Mouse (Mus musculus) CH12.LX (cell line): ENCODE results near the gene Egfl8. TPM values are rescaled to one million over a fixed set of nuclear protein-coding genes. Genes with fewer than 3 reads are reported as not detected.

ENCODE experiments used
- DNase-seq: peaks from one replicate; pipeline ENCODE4 v3.0.0-alpha.2; 2013; ENCODE audit errors: extremely low read depth
- H3K27ac ChIP-seq: 2 replicates; pipeline ENCODE4 v1.5.1; 2012; ENCODE audit warnings: low read depth, mild to moderate bottlenecking, control low read depth, moderate library complexity; ENCODE audit not compliant: insufficient read depth
- H3K27me3 ChIP-seq: replicated peaks from 2 replicates; pipeline ENCODE3; 2012; ENCODE audit warnings: inconsistent platforms
- H3K36me3 ChIP-seq, 2 experiments: replicated peaks in 1 of 2; 2 replicates each; pipeline versions ENCODE3 to v1.6.1; 2012; ENCODE audit warnings: inconsistent platforms in 1 of 2, low read length in 1 of 2, mild to moderate bottlenecking in 1 of 2, mixed read lengths in 1 of 2, moderate library complexity in 1 of 2; ENCODE audit not compliant: control insufficient read depth in 1 of 2, insufficient read depth in 1 of 2
- H3K4me1 ChIP-seq, 2 experiments: 2 replicates each; pipeline ENCODE4 v1.6.1; 2012; ENCODE audit warnings: inconsistent platforms in 1 of 2, moderate library complexity in 1 of 2; ENCODE audit not compliant: insufficient read depth in 2 of 2, control insufficient read depth in 1 of 2
- H3K4me2 ChIP-seq: 2 replicates; pipeline ENCODE4 v1.6.1; 2012; ENCODE audit warnings: low read depth, mild to moderate bottlenecking, control low read depth; ENCODE audit not compliant: poor library complexity, insufficient read depth, severe bottlenecking
- H3K4me3 ChIP-seq, 3 experiments: fragments of 150-350 bp in 1 of 3; sonication (generic) in 1 of 3; replicated peaks in 1 of 3; 2 replicates each; pipeline versions ENCODE3 to v1.5.1; 2011 to 2012; ENCODE audit warnings: low read depth in 2 of 3, low read length in 2 of 3, mild to moderate bottlenecking in 2 of 3, moderate library complexity in 2 of 3, control low read depth in 1 of 3, improper control_type of control experiment in 1 of 3, inconsistent platforms in 1 of 3, mixed read lengths in 1 of 3; ENCODE audit not compliant: poor library complexity in 1 of 3
- H3K79me2 ChIP-seq: replicated peaks from 2 replicates; pipeline ENCODE4 v1.6.1; 2012; ENCODE audit warnings: mild to moderate bottlenecking, moderate library complexity; ENCODE audit not compliant: control insufficient read depth, poor library complexity, insufficient read depth, severe bottlenecking; ENCODE audit errors: extremely low read depth
- H3K9ac ChIP-seq: 2 replicates; pipeline ENCODE4 v1.6.1; 2012; ENCODE audit warnings: low read depth, mild to moderate bottlenecking, control low read depth, moderate library complexity; ENCODE audit not compliant: insufficient read depth
- H3K9me3 ChIP-seq: replicated peaks from 2 replicates; pipeline ENCODE3; 2012; ENCODE audit warnings: low read length, inconsistent platforms, mixed read lengths
- CHD1 ChIP-seq: IDR thresholded peaks from 2 replicates; pipeline ENCODE4 v1.6.1; 2012; ENCODE audit warnings: low read depth, low read length, improper control_type of control experiment, inconsistent platforms
- CTCF ChIP-seq, 2 experiments: IDR thresholded peaks in 1 of 2; conservative IDR thresholded peaks in 1 of 2; 2 replicates each; pipeline ENCODE4 v1.5.1; 2011 to 2012; ENCODE audit warnings: low read depth in 2 of 2, low read length in 2 of 2, improper control_type of control experiment in 1 of 2, inconsistent platforms in 1 of 2, mild to moderate bottlenecking in 1 of 2, moderate library complexity in 1 of 2
- E2F4 ChIP-seq: IDR thresholded peaks from 2 replicates; pipeline ENCODE4 v1.6.1; 2011; ENCODE audit warnings: low read depth, low read length, improper control_type of control experiment; ENCODE audit not compliant: insufficient replicate concordance
- ELF1 ChIP-seq: IDR thresholded peaks from 2 replicates; pipeline ENCODE4 v1.6.1; 2014; ENCODE audit warnings: low read depth, mild to moderate bottlenecking, inconsistent platforms, low read length, improper control_type of control experiment
- EP300 ChIP-seq: IDR thresholded peaks from 2 replicates; pipeline ENCODE4 v1.6.1; 2011; ENCODE audit warnings: low read length, improper control_type of control experiment
- GABPA ChIP-seq: IDR thresholded peaks from 2 replicates; pipeline ENCODE4 v1.6.1; 2012; ENCODE audit warnings: low read depth, low read length, improper control_type of control experiment, inconsistent platforms; ENCODE audit not compliant: insufficient replicate concordance
- HCFC1 ChIP-seq: IDR thresholded peaks from 2 replicates; pipeline ENCODE4 v1.6.1; 2012; ENCODE audit warnings: low read depth, mild to moderate bottlenecking, inconsistent platforms, low read length, improper control_type of control experiment
- IRF4 ChIP-seq: IDR thresholded peaks from 2 replicates; pipeline ENCODE4 v1.6.1; 2014; ENCODE audit warnings: low read depth, mild to moderate bottlenecking, inconsistent platforms, low read length, improper control_type of control experiment
- JUND ChIP-seq: conservative IDR thresholded peaks from 2 replicates; pipeline ENCODE4 v1.6.1; 2011; ENCODE audit warnings: low read depth, low read length, improper control_type of control experiment
- MAFK ChIP-seq: IDR thresholded peaks from 2 replicates; pipeline ENCODE4 v1.6.1; 2011; ENCODE audit warnings: low read length, improper control_type of control experiment; ENCODE audit not compliant: insufficient replicate concordance
- MAX ChIP-seq: IDR thresholded peaks from 2 replicates; pipeline ENCODE4 v1.6.1; 2011; ENCODE audit warnings: low read length, improper control_type of control experiment
- MYC ChIP-seq: IDR thresholded peaks from 2 replicates; pipeline ENCODE4 v1.6.1; 2011; ENCODE audit warnings: low read depth, mild to moderate bottlenecking, improper control_type of control experiment, low read length
- NELFE ChIP-seq: IDR thresholded peaks from 2 replicates; pipeline ENCODE4 v1.6.1; 2011; ENCODE audit warnings: low read depth, low read length, improper control_type of control experiment
- NRF1 ChIP-seq: IDR thresholded peaks from 2 replicates; pipeline ENCODE4 v1.6.1; 2014; ENCODE audit warnings: low read depth, mild to moderate bottlenecking, inconsistent platforms, low read length, improper control_type of control experiment, moderate library complexity
- PAX5 ChIP-seq: IDR thresholded peaks from 2 replicates; pipeline ENCODE4 v1.6.1; 2012; ENCODE audit warnings: low read length, inconsistent platforms, mixed read lengths
- POLR2A ChIP-seq: IDR thresholded peaks from 2 replicates; pipeline ENCODE4 v1.6.1; 2011; ENCODE audit warnings: low read depth, mild to moderate bottlenecking, improper control_type of control experiment, low read length
- POLR2AphosphoS2 ChIP-seq: IDR thresholded peaks from 2 replicates; pipeline ENCODE4 v1.6.1; 2011; ENCODE audit warnings: low read depth, low read length, improper control_type of control experiment
- RAD21 ChIP-seq: IDR thresholded peaks from 2 replicates; pipeline ENCODE4 v1.6.1; 2011; ENCODE audit warnings: low read depth, mild to moderate bottlenecking, low read length, improper control_type of control experiment, moderate library complexity
- RCOR1 ChIP-seq: conservative IDR thresholded peaks from 2 replicates; pipeline ENCODE4 v1.6.1; 2012; ENCODE audit warnings: low read depth, mild to moderate bottlenecking, inconsistent platforms, low read length, improper control_type of control experiment
- SIN3A ChIP-seq: IDR thresholded peaks from 2 replicates; pipeline ENCODE4 v1.6.1; 2012; ENCODE audit warnings: low read length, improper control_type of control experiment, inconsistent platforms
- TBP ChIP-seq: conservative IDR thresholded peaks from 2 replicates; pipeline ENCODE4 v1.6.1; 2011; ENCODE audit warnings: low read depth, low read length, improper control_type of control experiment
- USF1 ChIP-seq: IDR thresholded peaks from 2 replicates; pipeline ENCODE4 v1.6.1; 2014; ENCODE audit warnings: low read depth, mild to moderate bottlenecking, inconsistent platforms, low read length, improper control_type of control experiment
- USF2 ChIP-seq: conservative IDR thresholded peaks from 2 replicates; pipeline ENCODE4 v1.6.1; 2011; ENCODE audit warnings: low read depth, low read length, improper control_type of control experiment
- dilution Hi-C: fragments of 300-500 bp; cut with MboI; formaldehyde crosslinking; loops from 2 replicates; pipeline ENCODE4 v1.14.3; 2020; ENCODE audit warnings: low sequenced_read_pairs; ENCODE audit not compliant: extremely low pct_unique_long_range_greater_than_20kb, extremely low pct_ligation_motif_present
- in situ Hi-C: fragments of 300-500 bp; cut with MboI; formaldehyde crosslinking; loops from 3 replicates; pipeline ENCODE4 v1.14.3; 2019; ENCODE audit warnings: low sequenced_read_pairs, low pct_ligation_motif_present, low pct_unique_long_range_greater_than_20kb, mixed read lengths
- polyA plus RNA-seq: library from polyadenylated mRNA; unstranded; fragments of >175 nt; gene quantifications from 2 replicates; pipeline ENCODE4 v1.2.1, GENCODE M21; 2012; ENCODE audit warnings: low read depth; ENCODE audit not compliant: insufficient read length
- total RNA-seq, 2 experiments: library from RNA; depleted of rRNA; stranded (reverse); fragments of 300-350 nt in 1 of 2; fragments of >200 nt in 1 of 2; gene quantifications; 2 replicates each; pipeline ENCODE4 v1.2.3; 2012 to 2014

Egfl8 gene
- total and polyA plus RNA-seq, 3 experiments, result not detected

DNA sequence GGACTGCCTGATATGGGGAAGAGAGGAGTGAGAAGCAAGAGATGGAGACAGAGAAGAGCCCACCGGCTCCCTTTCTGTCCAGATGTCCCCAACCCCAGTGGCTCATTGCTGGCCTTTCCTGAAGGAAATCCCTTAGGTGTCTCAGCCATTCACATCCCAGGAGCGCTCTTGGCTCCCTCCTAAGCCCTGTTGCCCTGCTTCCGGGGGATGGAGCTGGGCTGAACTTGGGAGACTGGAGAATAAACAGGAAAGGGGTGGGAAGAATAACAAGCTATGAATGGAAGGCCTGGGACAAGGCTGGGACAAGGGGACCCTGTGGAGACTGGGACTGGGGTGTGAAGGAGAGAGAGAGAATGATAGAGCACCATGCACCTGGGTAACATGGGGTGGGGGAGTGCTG, 51.0 kb downstream of the Egfl8 start:
- no peaks in the 10 kb centered on the region for H3K36me3 ChIP-seq
- no peak for DNase-seq
- peaks cover 0 to 9% of the 10 kb centered on the region in 2 experiments; a peak in 2 of 4 replicates for H3K4me1 ChIP-seq
- H3K27me3 ChIP-seq, result peaks cover 55% of the 10 kb centered on the region
- H3K4me3 ChIP-seq, result no peak overlapping the region
- TF ChIP-seq POLR2AphosphoS2 (no peak), GABPA (no peak), ELF1 (no peak), SIN3A (no peak), POLR2A (no peak), TBP (no peak)
- TF ChIP-seq, all 38 proteins: peak for 0
- Histone ChIP-seq H3K9ac (no peak overlapping the region), H3K27ac (no peak overlapping the region), H3K4me2 (no peak overlapping the region), H3K79me2 (no peaks in the 10 kb centered on the region), H3K9me3 (peaks cover 10% of the 10 kb centered on the region)
- in situ Hi-C loops, result loop anchor here (5.0 kb wide), 1 partner anchor 53 kb away; the partner anchor contains the start of gene Egfl8
- dilution Hi-C loops, result no loop called here

DNA sequence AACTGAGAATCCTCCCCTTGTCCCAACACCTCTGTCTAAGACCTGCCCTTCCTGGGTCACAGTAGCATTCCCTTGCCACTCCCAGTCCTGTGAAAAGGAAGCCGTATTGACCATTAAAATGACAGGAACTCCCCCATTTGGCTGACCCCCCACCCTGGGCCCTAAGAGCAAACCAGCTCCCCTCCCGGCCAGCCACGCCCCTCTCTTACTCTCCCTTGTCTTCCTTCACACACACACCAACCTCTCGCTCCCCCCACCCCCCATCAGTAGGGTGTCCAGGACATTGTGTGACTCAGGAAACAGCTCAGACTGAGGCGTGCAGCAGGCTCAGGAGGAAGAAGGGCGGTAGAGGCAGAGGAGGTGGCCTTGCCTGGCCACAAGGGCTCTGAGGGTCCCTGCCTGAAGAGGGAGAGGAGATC, 51.8 kb downstream of the Egfl8 start, which contains the start of gene Notch4:
Notch4 (plus strand) TSS at position 266 of the 419 bp plus-strand sequence.
- no peak within 1 kb of the TSS for H3K4me2 ChIP-seq
- H3K9me3 ChIP-seq, result peaks cover 10% of the 10 kb centered on the region
- H3K36me3 ChIP-seq, result no peaks in the 10 kb centered on the region
- H3K4me1 ChIP-seq, result peaks cover 0 to 9% of the 10 kb centered on the region in 2 experiments; a peak in 2 of 4 replicates
- dilution Hi-C loops, result no loop called here
- no peak for TF ChIP-seq USF2
- TF ChIP-seq USF1, result no peak
- no peak for TF ChIP-seq IRF4
- no peak for TF ChIP-seq CHD1
- no peak for TF ChIP-seq RCOR1
- no peak for TF ChIP-seq ELF1
- no peak for TF ChIP-seq EP300
- no peak for TF ChIP-seq NELFE
- TF ChIP-seq E2F4, result no peak
- no peak for TF ChIP-seq POLR2AphosphoS2
- TF ChIP-seq PAX5, result no peak
- no peak for TF ChIP-seq MAFK
- TF ChIP-seq RAD21, result no peak
- no peak for TF ChIP-seq JUND
- no peak for TF ChIP-seq MYC
- no peak for TF ChIP-seq MAX
- TF ChIP-seq NRF1, result no peak
- TF ChIP-seq CTCF (conservative IDR thresholded peaks at IDR 0.05 in 1 of 2, IDR thresholded peaks at IDR 0.05 in 1 of 2; ENCODE audit: low read depth in 2 of 2, low read length in 2 of 2), result no peak
- TF ChIP-seq HCFC1, result no peak
- TF ChIP-seq, all 38 proteins: peak for 0
- Histone ChIP-seq H3K79me2 (no peaks in the 10 kb centered on the region), H3K9ac (no peak within 1 kb of the TSS), H3K4me3 (no peak within 1 kb of the TSS), H3K27ac (no peak within 1 kb of the TSS), H3K27me3 (peaks cover 53% of the 10 kb centered on the region)
- in situ Hi-C loops, result no loop called here
- DNase-seq, result no peak
